Mouse (Mus musculus): ENCODE measurements around the gene Lmntd1.

Gene Lmntd1

DNA sequence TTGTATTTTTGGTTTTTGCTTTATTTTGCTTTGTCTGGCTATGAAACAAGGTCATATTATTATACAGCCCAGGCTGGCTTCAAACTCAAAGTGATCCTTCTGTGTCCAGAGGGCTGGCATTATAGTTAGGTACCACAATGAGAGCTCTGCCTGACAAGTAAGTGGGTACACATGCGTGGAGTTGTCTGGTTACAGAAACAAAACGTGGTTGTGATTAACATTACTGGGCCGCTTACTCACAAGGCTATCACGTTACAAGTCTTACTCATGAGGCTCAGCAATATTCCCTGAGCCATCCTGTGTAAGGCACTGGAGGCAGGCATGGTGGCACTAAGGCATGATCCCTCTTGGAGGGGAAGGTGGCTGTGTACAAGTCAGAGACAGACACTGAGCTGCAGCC is 49.4 kb downstream of the Lmntd1 start:
- DNase-seq (ENCODE audit: extremely low spot score), result no peak

DNA sequence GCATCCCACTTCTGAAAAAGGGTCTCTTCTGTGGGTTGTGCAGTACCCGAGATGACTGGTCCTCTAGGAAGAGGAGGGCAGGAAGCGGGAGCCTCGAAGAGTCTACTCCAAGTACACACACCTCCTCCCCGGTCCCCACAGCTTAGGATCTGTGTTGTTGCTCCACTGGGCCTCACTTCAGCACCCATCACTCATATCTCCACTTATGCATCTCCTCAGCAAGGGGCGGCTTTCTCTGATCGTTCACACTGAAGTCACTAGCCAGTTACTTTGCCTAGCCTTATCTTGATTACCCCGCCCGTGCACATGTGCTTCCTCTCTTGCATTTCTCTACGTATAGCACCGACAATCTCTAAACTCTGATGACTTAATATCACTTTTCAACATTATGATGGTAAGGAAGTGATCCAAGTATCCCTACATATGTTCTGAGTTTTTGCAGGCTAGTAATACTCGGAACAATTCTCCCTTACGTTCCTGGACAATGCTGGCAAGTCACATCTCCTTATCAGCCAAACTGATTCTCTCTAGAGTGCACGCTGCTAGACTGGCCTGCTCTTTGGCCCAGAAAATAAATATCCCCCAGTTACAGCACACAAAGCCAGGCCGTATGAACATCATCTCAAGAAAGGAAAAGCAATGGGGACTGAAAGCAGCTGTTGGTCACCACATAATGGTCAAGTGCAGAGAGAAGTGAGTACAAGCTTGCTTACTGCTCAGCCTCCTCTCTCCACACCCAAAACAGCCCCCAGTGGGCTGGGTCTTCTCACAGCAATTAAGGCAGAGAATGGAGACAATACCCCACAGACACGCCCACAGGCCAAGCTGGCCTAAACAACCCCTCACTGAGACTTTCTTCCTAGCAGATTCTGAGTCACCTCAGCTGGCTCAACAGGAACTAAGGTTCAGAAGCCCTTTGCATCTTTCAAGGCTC is 56.8 kb downstream of the Lmntd1 start:
- DNase-seq (ENCODE audit: extremely low spot score), result no peak

DNA sequence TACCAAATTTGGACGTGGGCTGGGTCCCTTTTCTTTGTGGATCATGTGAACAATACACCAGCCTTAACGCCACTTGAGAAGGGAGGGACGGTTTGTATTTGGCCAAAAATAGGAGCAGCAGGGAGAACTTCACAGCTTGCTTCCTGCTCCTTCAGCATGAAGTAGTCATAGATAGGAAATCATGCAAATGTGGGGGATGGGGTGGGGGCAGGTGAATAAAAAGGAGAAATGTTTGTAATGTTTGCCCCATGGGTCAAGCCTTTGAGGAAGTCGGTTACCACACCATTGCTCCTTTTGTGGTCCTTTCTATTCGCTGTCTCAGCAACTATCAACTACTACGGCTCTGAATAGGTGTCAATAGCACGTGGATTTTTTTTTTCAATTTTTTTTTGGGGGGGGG is 60.9 kb downstream of the Lmntd1 start:
- no peak for DNase-seq (ENCODE audit: extremely low spot score)

DNA sequence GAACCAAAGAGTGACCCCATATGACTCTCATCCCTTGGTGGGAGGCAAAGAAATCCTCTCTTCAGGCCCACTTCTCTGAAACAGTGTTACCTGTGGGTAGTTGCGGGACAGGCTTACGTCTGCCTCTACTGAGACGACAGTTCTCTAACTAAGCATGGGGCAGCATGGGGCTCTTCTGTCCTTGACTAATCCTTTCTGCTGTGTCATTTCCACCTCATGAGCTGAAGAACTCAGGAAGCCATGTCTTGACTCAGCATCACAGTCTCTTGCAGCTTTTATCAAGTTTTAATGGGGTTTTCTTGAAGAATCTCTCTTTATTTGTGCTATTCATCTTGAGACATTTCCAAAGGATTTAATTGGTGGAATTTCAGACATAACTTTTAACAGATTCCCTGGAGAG is 61.3 kb downstream of the Lmntd1 start:
- DNase-seq (ENCODE audit: extremely low spot score), result no peak

DNA sequence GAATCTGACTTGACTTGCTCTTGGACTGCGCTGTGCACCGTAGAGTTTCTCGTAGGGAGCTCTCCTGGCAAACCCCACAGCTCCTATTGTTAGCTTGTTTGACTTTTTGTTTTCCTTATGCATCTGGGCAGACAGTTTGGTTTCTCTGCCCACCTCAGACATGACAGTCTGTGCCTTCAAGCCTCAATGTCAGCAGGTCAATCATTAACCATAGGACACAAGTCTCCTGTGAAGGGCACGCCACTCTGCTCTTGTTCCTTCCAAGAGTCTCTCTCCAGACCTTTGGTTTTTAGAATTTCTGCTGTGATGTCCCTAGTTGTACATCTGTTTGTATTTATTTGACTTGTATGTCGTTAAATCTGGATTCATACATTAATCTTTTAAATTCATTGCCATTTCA is 63.1 kb downstream of the Lmntd1 start:
- DNase-seq (ENCODE audit: extremely low spot score), result no peak

DNA sequence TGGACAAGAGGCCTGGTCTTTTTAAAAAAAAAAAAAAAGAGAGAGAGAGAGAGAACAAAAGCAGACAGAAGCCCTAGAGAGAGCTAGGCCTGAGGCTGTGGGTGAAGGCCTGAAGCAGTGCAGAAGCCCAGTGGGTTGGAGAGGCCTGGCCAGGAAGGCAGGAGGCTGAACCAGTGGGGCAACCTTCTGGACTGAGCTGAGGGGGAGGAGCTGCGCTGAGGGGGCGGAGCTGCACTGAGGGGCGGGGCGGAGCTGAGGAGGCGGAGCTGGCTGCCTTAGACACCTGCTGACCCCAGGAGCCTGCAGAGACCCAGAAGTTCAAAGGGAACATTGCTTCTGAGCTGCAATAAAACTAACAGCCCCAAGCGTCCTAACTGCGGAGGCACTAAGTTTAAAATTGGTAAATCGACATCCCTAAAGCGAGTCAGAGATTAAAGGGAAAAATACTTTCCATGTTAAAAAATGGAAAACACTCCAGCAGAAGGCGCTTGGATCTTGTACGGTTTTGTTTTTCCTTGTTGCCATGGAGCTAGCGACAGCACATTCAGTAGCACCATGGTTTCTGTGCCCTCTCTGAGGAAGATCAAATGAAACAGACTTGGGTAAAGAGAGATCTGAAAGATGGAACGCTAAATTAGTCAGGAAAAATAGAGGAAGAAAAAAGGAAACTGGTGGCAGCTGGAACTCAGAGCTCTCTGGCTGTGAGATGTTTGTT is 68.0 kb downstream of the Lmntd1 start:
- DNase-seq (ENCODE audit: extremely low spot score), result peak; percentile 72

DNA sequence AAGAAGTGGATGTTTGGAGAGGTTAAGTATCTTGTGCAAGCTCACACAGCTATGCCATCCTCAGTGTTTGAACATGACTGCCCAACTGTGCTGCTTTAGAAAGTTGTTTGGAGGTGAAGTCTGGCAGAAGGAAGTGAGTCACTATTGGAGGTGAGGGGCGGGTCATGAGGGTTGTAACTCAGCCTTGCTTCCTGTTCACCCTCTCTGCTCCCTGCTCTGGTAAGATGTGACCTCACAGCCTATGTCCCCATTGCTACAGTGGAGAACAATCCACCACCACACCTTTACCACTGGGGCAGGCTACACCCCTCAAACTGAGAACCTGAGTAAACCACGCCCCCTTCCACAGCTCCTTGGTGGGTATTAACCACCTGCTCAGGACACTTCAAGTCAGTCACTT is 69.3 kb downstream of the Lmntd1 start:
- no peak for DNase-seq (ENCODE audit: extremely low spot score)

DNA sequence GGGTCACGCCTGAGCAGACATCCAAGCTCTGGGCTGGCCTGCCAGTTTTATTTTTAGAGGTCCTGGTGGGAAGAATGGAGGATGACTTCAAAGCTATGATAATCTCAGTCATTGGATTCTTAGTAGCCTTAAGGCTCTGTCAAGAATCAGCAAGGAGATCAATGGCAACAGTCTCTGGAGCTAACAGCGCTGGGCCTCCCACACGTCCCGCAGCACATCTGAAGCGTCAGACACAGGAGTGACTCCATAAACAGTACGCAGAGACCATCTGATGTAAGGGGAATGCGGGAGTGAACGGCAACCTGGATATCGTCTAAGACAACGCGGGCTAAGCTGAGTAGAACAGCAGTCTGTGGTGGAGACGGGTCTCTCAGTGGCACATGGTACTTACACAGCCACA is 69.8 kb downstream of the Lmntd1 start:
- no peak for DNase-seq (ENCODE audit: extremely low spot score)

DNA sequence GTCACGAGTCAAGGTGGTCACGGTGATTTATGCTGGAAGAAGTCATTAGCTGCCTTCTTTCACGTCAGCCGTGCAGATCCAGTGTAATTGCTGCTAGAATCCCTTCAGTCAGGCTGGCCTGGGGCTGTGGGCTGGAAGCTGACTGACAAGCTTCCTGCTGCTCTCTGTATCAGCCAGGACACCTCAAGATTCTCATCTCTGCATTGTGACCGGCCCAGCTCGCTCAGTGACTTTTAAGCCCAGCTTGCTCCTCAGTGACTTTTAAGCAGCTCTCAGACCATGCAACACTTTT is 74.6 kb downstream of the Lmntd1 start:
- no peak for DNase-seq (ENCODE audit: extremely low spot score)

DNA sequence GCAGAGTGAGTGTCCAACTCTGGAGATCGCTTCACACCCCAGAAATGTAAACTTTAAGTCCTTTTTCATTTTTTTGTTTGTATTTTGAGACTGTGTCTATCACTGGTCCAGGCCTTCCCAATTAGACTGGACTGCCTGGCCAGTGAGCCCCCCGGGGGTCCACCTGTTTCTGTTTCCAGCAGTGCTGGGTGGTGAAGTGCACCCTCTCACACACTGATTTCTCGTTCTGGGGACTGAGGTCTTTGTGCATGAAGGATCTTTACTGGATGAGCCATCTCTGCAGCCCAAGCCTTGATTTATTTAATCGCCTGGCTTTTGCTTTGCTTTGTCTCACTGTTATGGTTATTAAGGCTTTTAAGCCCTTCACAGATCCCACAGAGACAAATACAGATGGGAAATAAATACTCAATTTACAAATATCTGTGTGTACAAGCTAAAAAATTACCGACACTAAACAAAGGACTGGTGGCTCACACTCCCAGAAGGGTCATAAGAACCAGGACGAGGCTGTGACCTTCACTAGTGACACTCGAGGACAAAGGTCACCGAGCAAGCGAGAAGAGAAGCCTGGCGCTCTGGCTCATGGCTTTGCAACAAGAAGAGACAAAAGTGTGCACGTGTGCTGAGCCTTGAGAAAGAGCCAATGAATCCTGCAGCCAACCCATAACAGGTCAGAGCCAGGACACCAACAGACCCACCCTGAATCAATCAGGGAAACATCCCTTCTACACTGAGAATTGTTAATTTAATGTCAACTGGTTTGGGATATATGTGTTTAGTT is 75.1 kb downstream of the Lmntd1 start:
- DNase-seq (ENCODE audit: extremely low spot score), result peak; percentile 33

DNA sequence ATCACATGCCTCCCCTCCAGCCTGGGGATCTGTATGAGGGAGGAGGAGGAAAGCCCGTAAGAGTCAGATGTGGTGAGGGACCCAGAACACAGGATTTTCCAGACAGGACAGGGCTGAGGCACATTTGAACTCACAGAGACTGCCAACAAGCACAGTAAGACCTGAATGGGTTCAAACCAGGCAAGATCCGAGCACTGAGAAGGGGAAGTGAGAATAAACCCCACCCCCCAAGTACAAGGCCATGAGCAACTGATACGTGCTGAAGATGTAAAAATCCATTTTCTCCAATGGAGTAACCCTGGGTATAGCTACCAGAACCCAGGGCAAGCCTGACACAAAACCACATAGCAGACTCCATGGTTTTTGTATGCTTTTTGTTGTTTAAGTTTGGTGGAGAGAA is 83.7 kb downstream of the Lmntd1 start:
- no peak for DNase-seq (ENCODE audit: extremely low spot score)

DNA sequence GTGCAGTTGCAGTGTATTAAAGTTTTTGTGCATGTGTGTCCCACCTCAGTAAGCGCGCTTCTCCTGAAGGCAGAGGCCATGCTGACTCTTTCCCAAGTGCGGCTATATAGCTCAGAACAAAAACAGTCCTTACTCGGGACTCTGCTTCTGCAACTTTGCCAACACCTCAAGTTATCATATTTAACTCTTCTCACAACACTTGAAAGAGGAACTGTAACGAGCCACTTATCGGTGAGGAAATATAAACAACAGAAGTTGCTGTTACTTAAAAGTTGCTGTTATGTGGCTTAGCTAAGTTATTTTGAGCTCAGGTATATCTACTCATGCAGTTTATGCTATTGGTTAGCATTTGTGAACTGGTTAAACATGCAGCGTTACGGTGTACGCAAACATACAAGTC is 90.8 kb downstream of the Lmntd1 start:
- no peak for DNase-seq (ENCODE audit: extremely low spot score)

DNA sequence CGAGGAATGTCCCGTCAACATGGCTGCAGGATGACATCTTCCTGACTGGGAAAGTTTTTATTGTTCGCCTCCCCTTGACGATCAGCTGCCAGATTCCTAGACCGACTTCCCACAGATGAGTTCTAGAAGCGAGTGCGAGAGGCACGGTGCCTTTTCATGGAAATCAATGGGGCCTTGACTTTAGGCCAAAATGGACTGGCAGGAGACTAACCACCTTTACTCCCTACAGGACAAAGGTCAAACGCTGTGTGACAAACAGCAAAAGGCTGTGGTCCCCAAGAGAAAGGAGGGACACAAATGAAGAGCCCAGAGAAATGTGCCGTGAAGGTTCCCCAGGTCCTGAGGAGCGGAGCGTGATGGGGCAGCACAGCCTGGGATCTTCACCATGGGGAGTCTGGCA is 91.5 kb downstream of the Lmntd1 start:
- DNase-seq (ENCODE audit: extremely low spot score), result no peak

DNA sequence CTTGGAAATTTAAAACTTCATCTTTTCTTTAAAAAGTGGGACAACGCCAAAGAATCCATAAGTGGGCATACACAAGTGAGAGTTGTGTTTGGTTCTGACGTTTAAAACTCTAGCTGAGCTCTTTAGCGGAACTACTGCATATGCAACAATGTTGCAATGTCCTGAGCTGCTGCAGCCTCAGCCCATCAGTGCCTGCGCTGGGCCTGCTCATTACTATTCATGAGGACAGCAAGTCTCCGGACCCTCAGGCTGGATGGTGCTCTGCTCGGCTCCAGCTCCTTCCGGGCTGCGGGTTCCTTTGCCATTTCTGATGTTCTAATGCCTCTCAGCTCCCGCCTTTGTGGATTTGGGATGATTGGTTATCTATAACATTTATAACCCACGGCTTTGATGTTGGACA is 97.1 kb downstream of the Lmntd1 start:
- no peak for DNase-seq (ENCODE audit: extremely low spot score)

DNA sequence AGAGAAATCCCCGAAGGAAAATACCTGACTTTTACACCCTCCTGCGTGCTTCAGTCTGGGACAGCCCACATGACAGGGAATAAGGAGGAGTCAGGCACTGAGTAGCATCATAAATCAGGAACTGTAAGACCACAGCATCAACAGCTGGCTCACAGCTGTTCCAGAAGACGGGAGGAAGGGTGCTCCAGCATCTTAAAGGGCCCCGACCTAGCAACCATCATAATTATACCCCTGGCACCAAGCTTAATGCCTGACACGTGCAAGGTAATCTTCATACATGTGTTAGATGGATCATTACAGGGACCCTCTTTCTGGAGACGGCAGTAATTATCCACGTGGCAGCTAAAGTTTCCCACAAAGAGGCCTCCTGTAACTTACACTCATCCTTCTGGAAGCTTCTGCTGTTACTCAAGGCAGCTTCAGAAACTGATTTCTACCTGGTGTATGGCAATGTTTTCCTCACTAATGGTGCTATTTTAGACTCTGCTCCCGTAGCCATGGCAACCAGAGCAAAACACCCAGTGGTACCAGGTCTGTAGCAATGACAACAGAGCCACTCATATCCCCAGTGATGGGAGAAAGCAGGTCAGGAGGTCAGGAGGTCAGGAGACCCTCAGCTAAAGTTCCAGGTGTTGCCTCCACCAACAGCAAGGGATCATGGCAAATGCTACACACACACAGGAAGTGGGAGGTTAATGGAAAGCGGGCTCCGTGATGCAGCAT is 98.1 kb downstream of the Lmntd1 start:
- peak; percentile 41 for DNase-seq (ENCODE audit: extremely low spot score)

DNA sequence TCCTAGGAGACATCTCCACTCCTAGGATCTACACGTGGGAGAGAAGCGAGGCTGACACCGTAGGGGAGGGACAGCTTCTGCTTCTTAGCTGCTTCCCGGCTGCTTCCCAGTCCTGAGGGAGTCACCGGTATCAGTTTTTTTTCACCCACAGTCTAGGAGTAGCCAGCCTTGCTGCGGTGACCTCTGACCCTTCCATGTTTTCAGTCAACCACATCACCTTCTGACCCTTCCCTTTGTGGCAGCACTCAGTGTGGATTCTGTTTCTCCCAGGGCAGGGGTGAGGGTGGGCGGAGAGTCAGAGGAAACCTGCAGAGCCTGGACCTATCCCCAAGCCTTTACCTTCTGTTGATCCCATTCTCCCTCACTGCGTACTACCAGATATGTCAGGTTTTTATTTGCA is 102.9 kb downstream of the Lmntd1 start:
- peak; percentile 61 for DNase-seq (ENCODE audit: extremely low spot score)

DNA sequence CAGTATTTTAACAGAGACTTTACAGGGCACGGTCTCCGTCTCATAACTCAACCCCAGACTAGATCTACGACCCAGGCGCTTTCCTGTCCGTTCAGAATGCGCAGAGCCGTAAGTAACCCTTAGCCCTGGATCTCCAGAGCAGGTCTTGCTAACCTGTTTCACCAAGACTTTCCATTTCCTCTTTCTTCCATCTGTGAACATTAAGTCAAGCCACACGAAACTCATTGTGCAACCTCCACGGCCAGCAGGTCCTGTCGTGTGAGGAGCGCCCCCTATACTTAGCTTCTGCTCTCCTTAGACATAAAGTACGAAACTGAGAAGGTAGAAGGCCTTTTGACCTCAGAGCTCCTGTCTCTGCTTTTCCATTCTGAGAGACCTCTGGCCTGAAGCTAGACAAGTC is 105.3 kb downstream of the Lmntd1 start:
- DNase-seq (ENCODE audit: extremely low spot score), result no peak

DNA sequence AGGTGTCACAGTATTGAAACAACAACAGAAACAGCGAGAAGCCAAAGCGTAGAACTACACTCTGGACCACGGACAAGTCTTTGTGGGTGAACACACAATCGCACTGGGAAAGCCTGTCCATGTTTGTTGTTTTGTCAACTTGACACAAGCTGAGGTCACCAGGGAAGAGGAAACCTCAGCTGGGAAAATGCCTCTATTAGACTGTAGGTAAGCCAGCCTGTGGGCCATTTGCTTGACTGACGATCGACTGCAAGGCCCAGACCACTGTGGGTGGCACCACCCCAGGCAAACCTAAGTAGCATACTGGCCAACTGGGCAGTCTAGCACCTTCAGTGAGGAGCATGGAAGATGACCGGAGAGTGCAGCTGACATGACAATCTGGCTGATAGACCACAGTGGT is 112.4 kb downstream of the Lmntd1 start:
- DNase-seq (ENCODE audit: extremely low spot score), result no peak

DNA sequence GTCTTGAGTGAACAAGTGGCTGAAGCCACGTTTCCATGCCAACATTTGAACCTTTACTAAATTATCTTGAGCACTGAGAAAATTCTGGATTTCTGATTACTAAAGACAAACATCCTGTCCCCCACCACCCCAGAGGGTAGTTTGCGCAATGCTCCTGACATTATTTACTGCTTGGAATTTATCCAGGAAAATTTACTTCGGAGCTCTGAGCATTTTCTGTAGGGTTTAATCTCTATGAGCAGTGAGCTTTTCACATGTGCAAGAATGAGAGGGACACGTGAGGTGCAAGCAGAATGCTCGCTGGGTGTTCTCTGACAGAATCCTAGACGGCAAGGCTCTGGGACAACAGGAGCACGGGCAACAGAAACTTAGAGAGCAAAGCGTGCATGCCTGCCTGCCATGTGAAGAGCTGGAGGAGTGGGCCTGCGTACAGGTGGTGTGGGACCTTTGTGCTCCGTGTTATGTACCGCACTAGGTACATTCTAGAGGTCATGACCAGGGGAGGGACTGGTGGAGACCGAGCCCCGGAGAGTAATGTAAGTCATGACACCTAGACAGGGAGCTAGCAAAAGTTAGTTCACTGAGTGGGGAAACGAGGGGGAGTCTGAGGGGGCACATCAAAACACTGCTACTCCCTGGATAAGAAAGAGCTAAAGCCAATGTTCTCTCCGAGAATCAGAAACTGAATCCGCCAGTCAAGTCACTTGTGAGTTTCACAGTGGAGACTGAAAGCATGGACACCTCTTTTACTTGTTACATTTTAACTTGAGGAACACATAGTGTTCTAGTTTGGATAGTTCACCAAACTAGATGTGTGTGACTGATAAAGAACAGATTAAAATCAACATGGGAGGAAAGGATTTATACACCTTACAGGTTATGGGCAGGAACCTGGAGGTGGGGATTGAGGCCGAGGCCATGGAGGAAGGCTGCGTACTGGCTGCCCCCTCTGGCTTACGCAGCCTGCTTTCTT is 114.3 kb downstream of the Lmntd1 start:
- DNase-seq (ENCODE audit: extremely low spot score), result no peak

DNA sequence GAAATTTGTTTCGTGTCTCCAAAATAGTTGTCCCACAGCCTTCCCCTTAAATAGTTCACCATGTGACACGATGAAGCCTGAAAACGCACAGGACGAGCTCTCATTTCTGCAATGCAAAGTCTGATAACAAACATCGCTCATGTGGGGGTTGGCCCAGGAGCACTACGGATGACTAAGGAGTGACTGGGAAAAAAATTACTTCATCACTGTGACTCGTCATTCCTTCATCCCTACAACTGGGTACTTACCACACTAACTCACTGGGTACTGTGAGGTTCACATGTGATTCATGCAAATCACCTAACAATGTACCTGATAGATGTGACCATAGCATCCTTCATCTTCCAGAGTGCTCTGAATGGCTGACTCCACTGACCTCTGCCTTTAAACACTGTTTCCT is 118.4 kb downstream of the Lmntd1 start:
- no peak for DNase-seq (ENCODE audit: extremely low spot score)

DNA sequence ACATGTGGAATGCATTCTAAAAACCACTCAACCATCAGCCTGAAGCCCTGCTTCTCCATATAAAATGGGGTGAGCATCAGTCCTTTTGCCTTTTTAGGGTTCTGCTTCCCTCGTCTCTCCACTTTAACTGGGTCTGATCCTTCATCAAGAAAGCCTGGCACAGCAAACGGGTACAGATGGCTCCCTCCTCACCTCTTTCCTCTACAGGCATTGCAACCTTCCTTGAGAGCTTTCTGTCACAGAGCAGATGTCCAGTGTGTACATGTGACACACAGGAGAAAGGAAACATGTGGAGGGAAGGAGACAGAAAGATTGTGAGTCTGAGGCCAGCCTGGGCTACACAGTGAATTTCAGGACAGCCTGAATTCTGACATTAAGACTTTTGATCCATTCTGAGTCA is 125.9 kb downstream of the Lmntd1 start:
- DNase-seq (ENCODE audit: extremely low spot score), result no peak

Measured in embryo, embryonic 9.5 days (tissue).